Mouse (Mus musculus): ENCODE measurements around the gene Myo6. TPM values are rescaled to one million over a fixed set of nuclear protein-coding genes. Genes with fewer than 3 reads are reported as not detected.

Myo6 gene
- total and polyA plus RNA-seq, 3 experiments = 1.2 to 1.6 TPM; not detected in 1

- H3K9me3 ChIP-seq (replicated peaks; ENCODE audit: insufficient read depth, low read length) = no peaks in the 10 kb centered on the region
- peaks cover 3 to 4% of the 10 kb centered on the region in 2 experiments; a peak in 2 of 4 replicates for H3K4me1 ChIP-seq (ENCODE audit: control insufficient read depth in 1 of 2, insufficient read depth in 2 of 2, low read length in 2 of 2)
- no peak overlapping the region for H3K27ac ChIP-seq (ENCODE audit: control insufficient read depth, low read depth, low read length)
- TF ChIP-seq MAFK (IDR thresholded peaks at IDR 0.05; ENCODE audit: borderline replicate concordance, low read depth, low read length) (no peak), MYC (IDR thresholded peaks at IDR 0.05; ENCODE audit: low read depth, low read length) (no peak), ELF1 (IDR thresholded peaks at IDR 0.05; ENCODE audit: low read depth, low read length) (no peak), EP300 (IDR thresholded peaks at IDR 0.05; ENCODE audit: low read depth in 1 of 2, low read length in 2 of 2) (no peak), POLR2AphosphoS2 (IDR thresholded peaks at IDR 0.05; ENCODE audit: low read length) (no peak), ETS1 (IDR thresholded peaks at IDR 0.05; ENCODE audit: low read depth, low read length) (no peak), SIN3A (IDR thresholded peaks at IDR 0.05; ENCODE audit: low read length) (no peak), RCOR1 (IDR thresholded peaks at IDR 0.05; ENCODE audit: low read depth, low read length) (no peak), POLR2A (IDR thresholded peaks at IDR 0.05; ENCODE audit: control insufficient read depth in 1 of 2, insufficient read depth in 1 of 2, low read depth in 1 of 2, low read length in 2 of 2, poor library complexity in 1 of 2) (no peak), UBTF (IDR thresholded peaks at IDR 0.05; ENCODE audit: borderline replicate concordance, insufficient read depth, low read depth, low read length) (no peak), JUND (IDR thresholded peaks at IDR 0.05; ENCODE audit: low read depth, low read length) (no peak), TCF12 (IDR thresholded peaks at IDR 0.05; ENCODE audit: low read depth, low read length) (no peak)
- no peak overlapping the region for H3K9ac ChIP-seq (ENCODE audit: control insufficient read depth, low read depth, low read length, poor library complexity, severe bottlenecking)
- H3K79me2 ChIP-seq (ENCODE audit: control insufficient read depth, insufficient read depth, low read length, poor library complexity) = no peaks in the 10 kb centered on the region
- H3K27me3 ChIP-seq (ENCODE audit: control insufficient read depth in 1 of 2, insufficient read depth in 2 of 2, low read length in 2 of 2) = no peaks in the 10 kb centered on the region
- no peak for DNase-seq (ENCODE audit: low read depth, low spot score)
- no peak overlapping the region for H3K4me3 ChIP-seq (ENCODE audit: control insufficient read depth in 1 of 2, insufficient read depth in 1 of 2, low read depth in 2 of 2, low read length in 2 of 2)
- peaks cover 0 to 8% of the 10 kb centered on the region in 2 experiments; a peak in 2 of 4 replicates for H3K36me3 ChIP-seq (ENCODE audit: control insufficient read depth in 1 of 2, insufficient read depth in 2 of 2, low read length in 2 of 2)
Measured at GRCm38 (mm10) chr9:80258396-80258795, 93.6 kb downstream of the Myo6 start.

- Histone ChIP-seq H3K9me3 (replicated peaks; ENCODE audit: insufficient read depth, low read length) (no peaks in the 10 kb centered on the region), H3K27me3 (ENCODE audit: control insufficient read depth in 1 of 2, insufficient read depth in 2 of 2, low read length in 2 of 2) (no peaks in the 10 kb centered on the region), H3K79me2 (ENCODE audit: control insufficient read depth, insufficient read depth, low read length, poor library complexity) (no peaks in the 10 kb centered on the region), H3K4me1 (ENCODE audit: control insufficient read depth in 1 of 2, insufficient read depth in 2 of 2, low read length in 2 of 2) (no peaks in the 10 kb centered on the region), H3K36me3 (ENCODE audit: control insufficient read depth in 1 of 2, insufficient read depth in 2 of 2, low read length in 2 of 2) (peaks cover 0 to 2% of the 10 kb centered on the region in 2 experiments; a peak in 1 of 4 replicates), H3K27ac (ENCODE audit: control insufficient read depth, low read depth, low read length) (no peak overlapping the region), H3K9ac (ENCODE audit: control insufficient read depth, low read depth, low read length, poor library complexity, severe bottlenecking) (no peak overlapping the region), H3K4me3 (ENCODE audit: control insufficient read depth in 1 of 2, insufficient read depth in 1 of 2, low read depth in 2 of 2, low read length in 2 of 2) (no peak overlapping the region)
- TF ChIP-seq ETS1 (IDR thresholded peaks at IDR 0.05; ENCODE audit: low read depth, low read length) (no peak), NRF1 (IDR thresholded peaks at IDR 0.05; ENCODE audit: insufficient read depth, low read depth, low read length, poor library complexity, severe bottlenecking) (no peak), POLR2AphosphoS2 (IDR thresholded peaks at IDR 0.05; ENCODE audit: low read length) (no peak), MYB (IDR thresholded peaks at IDR 0.05; ENCODE audit: low read depth, low read length) (no peak), POLR2A (IDR thresholded peaks at IDR 0.05; ENCODE audit: control insufficient read depth in 1 of 2, insufficient read depth in 1 of 2, low read depth in 1 of 2, low read length in 2 of 2, poor library complexity in 1 of 2) (no peak), EP300 (IDR thresholded peaks at IDR 0.05; ENCODE audit: low read depth in 1 of 2, low read length in 2 of 2) (peak in 1 of 2 experiments; percentile 7; a peak in 1 of 4 replicates), USF1 (IDR thresholded peaks at IDR 0.05; ENCODE audit: low read depth, low read length) (no peak), NELFE (IDR thresholded peaks at IDR 0.05; ENCODE audit: low read depth, low read length) (no peak), TCF12 (IDR thresholded peaks at IDR 0.05; ENCODE audit: low read depth, low read length) (peak; percentile 41; the same call in 1 of the 2 replicates), CHD2 (IDR thresholded peaks at IDR 0.05; ENCODE audit: low read length) (no peak), MYC (IDR thresholded peaks at IDR 0.05; ENCODE audit: low read depth, low read length) (no peak), SIN3A (IDR thresholded peaks at IDR 0.05; ENCODE audit: low read length) (no peak), RCOR1 (IDR thresholded peaks at IDR 0.05; ENCODE audit: low read depth, low read length) (no peak)
- DNase-seq (ENCODE audit: low read depth, low spot score) = peak; percentile 17
Measured at GRCm38 (mm10) chr9:80260905-80261304, 96.1 kb downstream of the Myo6 start.

Data from MEL (cell line).